Mouse (Mus musculus) right cerebral cortex, postnatal 25 days (tissue): ENCODE measurements around the gene Pitpnc1.

Experiments used
- DNase-seq: peaks from one replicate; pipeline ENCODE4 v3.0.0; 2022

Pitpnc1 gene

GRCm38 (mm10) chr11:107270564-107270963 lies 199.9 kb downstream of the Pitpnc1 start:
- DNase-seq: no peak

DNA sequence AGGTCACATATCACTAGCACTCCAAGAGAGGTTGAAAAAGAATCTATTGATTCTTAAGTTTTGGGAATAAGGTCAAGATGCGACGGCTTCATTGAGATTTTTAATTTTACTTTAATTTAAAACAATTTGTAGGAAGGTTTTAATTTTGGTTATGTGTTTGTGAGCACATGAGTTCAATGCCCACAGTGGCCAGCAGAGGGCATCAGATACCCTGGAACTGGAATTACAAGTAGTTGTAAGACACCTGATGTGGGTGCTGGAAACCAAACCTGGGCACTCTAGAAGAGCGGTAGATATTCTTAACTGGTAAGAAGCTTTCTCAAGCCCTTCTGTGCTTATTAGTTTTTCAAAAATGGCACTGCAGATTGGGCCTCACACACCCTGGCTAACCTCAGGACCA lies 203.0 kb downstream of the Pitpnc1 start:
- DNase-seq: no peak

GRCm38 (mm10) chr11:107265861-107266260 lies 204.6 kb downstream of the Pitpnc1 start:
- no peak for DNase-seq

DNA sequence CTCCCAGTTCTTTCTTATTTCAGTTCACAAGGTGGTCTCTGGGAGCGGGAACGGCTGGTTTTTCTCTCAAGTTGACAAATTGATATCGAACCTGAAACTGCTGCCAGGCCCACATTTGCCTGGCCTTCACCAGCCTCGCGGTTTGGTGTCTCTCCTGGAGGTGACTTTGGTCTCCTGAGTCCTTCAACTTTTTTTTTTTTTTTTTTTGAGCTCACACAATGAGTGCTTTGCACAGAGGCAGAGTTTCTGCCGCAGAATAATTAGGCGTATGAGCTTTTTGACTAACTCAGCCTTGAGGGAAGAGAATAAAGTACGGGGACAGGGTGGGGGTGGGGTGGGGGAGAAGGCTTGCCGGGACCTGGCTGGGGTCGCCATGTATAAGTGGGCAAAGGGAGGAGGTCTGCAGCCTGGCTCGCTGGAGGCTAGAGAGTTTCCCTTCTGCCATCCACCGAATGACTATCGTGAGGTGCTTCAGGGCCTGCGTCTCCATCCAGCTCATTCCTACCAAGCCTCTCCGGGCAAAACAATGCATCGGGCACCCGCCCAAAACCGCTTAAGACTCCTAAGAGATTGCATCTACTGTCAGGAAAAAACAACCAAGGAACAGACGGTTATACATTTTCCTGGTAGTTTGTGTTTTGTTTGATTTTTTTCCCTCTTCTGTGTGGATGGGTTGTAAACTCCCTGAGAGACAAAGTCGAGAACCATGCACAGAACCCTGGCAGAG lies 205.4 kb downstream of the Pitpnc1 start:
- DNase-seq: no peak

GRCm38 (mm10) chr11:107263838-107264237 lies 206.7 kb downstream of the Pitpnc1 start:
- no peak for DNase-seq

GRCm38 (mm10) chr11:107259428-107259827 lies 211.1 kb downstream of the Pitpnc1 start:
- DNase-seq: no peak

DNA sequence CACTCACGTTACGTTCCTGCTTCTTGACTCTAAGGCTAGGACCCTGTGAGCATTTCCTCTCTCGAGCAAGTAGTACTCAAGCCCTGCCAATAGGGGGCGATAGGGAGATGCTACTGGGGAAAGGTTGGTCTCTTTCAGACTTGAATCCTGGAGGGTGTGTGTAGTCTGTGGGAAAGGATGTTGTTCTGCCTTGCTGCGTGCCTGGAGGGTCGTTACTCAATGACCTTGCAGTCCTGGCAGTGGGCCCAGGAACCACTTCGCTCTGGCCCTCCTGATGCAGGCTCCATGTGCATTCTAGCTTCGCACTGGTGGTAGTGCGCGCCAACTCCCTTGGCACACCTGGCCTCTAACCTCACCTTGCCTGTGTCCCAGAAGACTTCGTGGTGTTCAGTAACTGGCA lies 215.3 kb downstream of the Pitpnc1 start:
- DNase-seq: no peak

- no peak for DNase-seq
Measured at GRCm38 (mm10) chr11:107254181-107254580, 216.3 kb downstream of the Pitpnc1 start.

GRCm38 (mm10) chr11:107252026-107252425 lies 218.5 kb downstream of the Pitpnc1 start:
- DNase-seq: no peak

- no peak for DNase-seq
Measured at GRCm38 (mm10) chr11:107251460-107251859, 219.0 kb downstream of the Pitpnc1 start.

DNA sequence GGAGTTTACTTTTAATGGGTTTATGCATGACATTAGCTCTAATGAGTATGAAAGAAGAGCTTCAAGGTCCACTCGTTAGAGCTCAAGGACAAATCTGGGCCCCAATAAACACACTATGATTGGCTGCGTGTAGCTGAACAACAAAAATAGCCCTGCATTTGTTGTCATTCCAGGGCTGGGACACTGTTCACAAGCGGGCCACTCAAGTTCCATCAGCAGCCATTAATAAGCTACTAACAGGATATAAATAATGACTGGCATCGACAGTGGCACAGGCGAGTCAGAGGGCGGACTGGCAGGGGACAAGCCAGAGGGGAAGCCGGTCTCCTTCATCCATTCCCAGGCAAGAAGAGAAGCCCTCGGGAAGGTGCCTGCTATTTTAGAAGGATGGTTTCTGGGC lies 219.6 kb downstream of the Pitpnc1 start:
- no peak for DNase-seq

- no peak for DNase-seq
Measured at GRCm38 (mm10) chr11:107248753-107249152, 221.7 kb downstream of the Pitpnc1 start.

GRCm38 (mm10) chr11:107245657-107246056 lies 224.8 kb downstream of the Pitpnc1 start:
- DNase-seq: no peak

- DNase-seq: no peak
Measured at GRCm38 (mm10) chr11:107243126-107243525, 227.4 kb downstream of the Pitpnc1 start.

DNA sequence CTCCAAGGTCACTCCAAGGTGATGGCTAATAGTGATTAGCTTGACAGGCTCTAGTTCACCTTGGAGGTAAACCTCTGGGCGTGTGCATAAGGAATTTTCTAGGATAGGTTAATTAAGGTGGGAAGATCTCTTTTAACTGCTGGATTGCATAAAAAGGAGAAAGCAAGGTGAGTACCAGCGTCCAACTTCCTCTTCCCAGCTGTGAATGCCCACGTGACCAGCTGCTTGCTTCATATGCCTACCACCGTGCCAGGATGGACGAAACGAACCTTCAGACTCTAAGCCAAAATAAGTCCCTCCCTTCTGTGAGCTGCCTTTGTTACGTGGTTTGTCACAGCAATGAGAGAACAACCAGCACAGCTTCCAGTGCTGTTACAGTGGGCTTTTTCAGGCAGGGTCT lies 228.8 kb downstream of the Pitpnc1 start:
- DNase-seq: no peak

DNA sequence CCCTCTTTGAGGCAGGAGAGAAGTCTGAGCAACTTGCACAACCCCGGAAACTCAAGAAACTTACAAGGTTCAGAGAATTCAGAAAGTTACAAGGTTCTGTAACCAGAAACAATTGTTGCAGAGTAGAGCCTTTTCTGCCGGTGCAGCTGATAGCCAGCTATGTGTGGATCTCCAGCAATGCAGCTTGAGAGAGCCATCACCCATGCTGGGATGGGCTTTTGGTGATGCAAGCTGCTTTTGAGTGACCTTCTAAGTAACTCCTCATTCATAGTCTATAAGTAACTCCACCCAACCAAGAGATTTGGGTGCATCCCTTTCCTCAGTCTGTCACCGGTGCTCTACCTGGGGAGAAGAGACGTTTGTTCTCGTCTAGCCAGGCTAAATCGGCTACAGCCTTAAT lies 232.0 kb downstream of the Pitpnc1 start:
- no peak for DNase-seq

GRCm38 (mm10) chr11:107237532-107237931 lies 233.0 kb downstream of the Pitpnc1 start:
- no peak for DNase-seq

- DNase-seq: no peak
Measured at GRCm38 (mm10) chr11:107233252-107233890, 237.1 kb downstream of the Pitpnc1 start.

DNA sequence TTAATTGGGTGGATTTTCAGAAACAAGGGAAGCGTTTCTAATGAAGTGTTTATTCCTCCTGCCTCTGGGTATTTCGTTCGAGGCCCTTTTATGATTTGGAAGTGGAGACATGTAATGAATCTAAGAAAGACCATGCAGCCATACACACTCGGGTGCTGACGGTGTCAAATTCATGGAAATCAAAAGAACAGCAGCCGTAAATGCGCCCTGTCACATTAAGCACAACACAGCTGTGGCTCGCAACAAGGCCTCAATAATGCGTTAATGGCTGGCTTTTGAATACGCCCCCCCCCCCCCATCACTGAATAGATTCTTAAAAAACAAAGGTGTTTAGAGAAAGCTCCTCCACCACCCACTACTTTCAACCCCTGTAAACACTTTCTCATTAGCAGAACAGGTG lies 240.4 kb downstream of the Pitpnc1 start:
- no peak for DNase-seq

GRCm38 (mm10) chr11:107226431-107226830 lies 244.1 kb downstream of the Pitpnc1 start:
- DNase-seq: no peak

DNA sequence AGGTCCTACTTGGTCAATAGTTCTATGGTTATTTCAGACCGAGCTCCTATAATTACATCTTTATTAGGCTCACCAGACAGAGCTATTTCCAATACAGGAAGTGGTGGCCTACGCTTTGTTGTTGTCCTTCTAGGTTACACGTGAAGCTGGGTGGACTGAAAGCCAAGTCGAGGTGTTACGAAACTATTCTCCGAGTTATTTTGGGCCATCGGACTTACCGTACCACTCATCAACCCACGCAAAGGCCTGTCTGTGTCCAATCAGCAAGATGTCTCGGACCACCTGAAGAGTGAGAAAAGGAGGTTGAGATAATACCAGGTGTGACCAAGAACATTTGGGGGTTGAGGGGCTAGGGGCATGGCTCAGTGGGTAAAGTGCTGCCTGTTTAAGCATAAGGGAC lies 244.5 kb downstream of the Pitpnc1 start:
- DNase-seq: no peak

GRCm38 (mm10) chr11:107225301-107225700 lies 245.2 kb downstream of the Pitpnc1 start:
- DNase-seq: no peak

DNA sequence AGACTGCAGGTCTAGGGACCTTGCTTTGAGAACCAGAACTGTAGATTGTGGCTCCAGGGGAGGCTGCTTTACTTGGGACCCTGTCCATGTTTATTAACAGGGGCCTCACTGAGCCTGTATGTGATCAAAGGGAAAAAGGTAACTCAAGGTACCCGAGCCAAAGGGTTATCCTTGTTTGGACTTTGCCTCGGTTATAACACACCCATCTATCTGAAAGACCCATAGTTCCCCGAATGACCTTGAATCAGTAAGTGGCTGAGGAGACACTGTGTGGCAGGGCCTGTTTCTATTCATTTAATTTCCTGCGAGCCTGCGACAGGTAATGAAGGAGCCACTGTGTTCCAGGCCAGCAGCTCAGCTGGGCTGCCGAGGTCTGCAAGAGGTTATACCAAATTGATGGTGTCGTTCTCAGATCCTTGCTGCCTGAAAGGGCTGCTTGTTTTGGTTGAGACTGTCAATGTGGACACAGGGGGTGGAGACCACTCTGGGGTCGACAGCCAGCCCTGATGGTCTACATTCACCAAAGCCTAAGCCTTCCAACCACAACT lies 246.8 kb downstream of the Pitpnc1 start:
- no peak for DNase-seq

- no peak for DNase-seq
Measured at GRCm38 (mm10) chr11:107223169-107223561, 247.3 kb downstream of the Pitpnc1 start.
